Mouse (Mus musculus) kidney, embryonic 15.5 days (tissue): Measurements from ENCODE around the gene Ssu2. TPM values are rescaled to one million over a fixed set of nuclear protein-coding genes. Genes with fewer than 3 reads are reported as not detected.

Experiments used
- polyA plus RNA-seq: library from polyadenylated mRNA; unstranded; fragments of >200 nt; fragmentation: Nextera tagmentation; extraction: Ambion mirVana; gene quantifications from 2 replicates; pipeline ENCODE4 v1.2.1, GENCODE M21; 2015

Ssu2 gene
- polyA plus RNA-seq, 1 experiment from 2014 or later: 3.5 TPM

Other genes starting within 250 kb of the Ssu2 start
- gene Lmcd1, start 114.3 kb downstream of the Ssu2 start, polyA plus RNA-seq: 23.3 and 23.9 TPM in 2 replicates
- gene Cav3, start 71.5 kb upstream of the Ssu2 start, polyA plus RNA-seq: 2.1 and 5.2 TPM in 2 replicates
- gene Oxtr, start 101.9 kb upstream of the Ssu2 start, polyA plus RNA-seq: 5.8 and 6.0 TPM in 2 replicates